22 mouse cellular contexts compared by ENCODE assay signal in genomic region chr17:82504291-82504690, GRCm38 (mm10).
DNase-seq lines count a peak whose midpoint lies in the region; ATAC-seq and TF ChIP-seq lines count a peak whose summit lies in the region.
"Had no signal": no experiment of that assay in that cellular context is flagged by ENCODE, and none has a peak within 500 bp of the region (broad histone marks: within the 10 kb centered on the region; RNA-seq: fewer than 3 reads in every experiment).

No protein-coding gene starts in this region.

- in situ Hi-C loops in CH12.LX (cut with MboI; ENCODE audit: low pct_ligation_motif_present, low pct_unique_long_range_greater_than_20kb, low sequenced_read_pairs): no loop called here

- no peak for TF ChIP-seq CTCF in CH12.LX (conservative IDR thresholded peaks at IDR 0.05 in 1 of 2, IDR thresholded peaks at IDR 0.05 in 1 of 2; ENCODE audit: low read depth in 2 of 2, low read length in 2 of 2)
- no peak for TF ChIP-seq CTCF in MEL (IDR thresholded peaks at IDR 0.05 in 2 of 3, conservative IDR thresholded peaks at IDR 0.05 in 1 of 3; ENCODE audit: control insufficient read depth in 1 of 3, insufficient read depth in 1 of 3, low read depth in 2 of 3, low read length in 3 of 3, poor library complexity in 1 of 3, severe bottlenecking in 1 of 3)
- no peak for TF ChIP-seq CTCF in hindbrain, postnatal 0 days (IDR thresholded peaks at IDR 0.05; ENCODE audit: low read depth)

- H3K9me3 ChIP-seq in CH12.LX (replicated peaks; ENCODE audit: low read length): peaks cover 8% of the 10 kb centered on the region
- no peaks in the 10 kb centered on the region for H3K9me3 ChIP-seq in MEL (replicated peaks; ENCODE audit: insufficient read depth, low read length)
- no peaks in the 10 kb centered on the region for H3K9me3 ChIP-seq in hindbrain, postnatal 0 days (ENCODE audit: low read length)
- H3K9me3 ChIP-seq: embryonic facial prominence, embryonic 13.5 days; forebrain, embryonic 12.5 days; heart, embryonic 15.5 days; hindbrain, embryonic 10.5 days had no signal

- H3K9ac ChIP-seq in CH12.LX (ENCODE audit: insufficient read depth, low read depth) (no peak overlapping the region), MEL (ENCODE audit: control insufficient read depth, low read depth, low read length, poor library complexity, severe bottlenecking) (no peak overlapping the region)
- no peak overlapping the region for H3K9ac ChIP-seq in hindbrain, postnatal 0 days (replicated peaks; ENCODE audit: low read length)
- H3K9ac ChIP-seq: embryonic facial prominence, embryonic 13.5 days; forebrain, embryonic 12.5 days; heart, embryonic 15.5 days; hindbrain, embryonic 14.5 days had no signal

- WGBS in hindbrain, postnatal 0 days: 89% methylated on average over 3 of the region's 3 CpGs

- dilution Hi-C loops in CH12.LX (cut with MboI; ENCODE audit: extremely low pct_ligation_motif_present, extremely low pct_unique_long_range_greater_than_20kb, low sequenced_read_pairs): no loop called here

- H3K4me1 ChIP-seq in CH12.LX (ENCODE audit: control insufficient read depth in 1 of 2, insufficient read depth in 2 of 2) (no peaks in the 10 kb centered on the region), MEL (ENCODE audit: control insufficient read depth in 1 of 2, insufficient read depth in 2 of 2, low read length in 2 of 2) (no peaks in the 10 kb centered on the region; a peak in 1 of 4 replicates)
- no peaks in the 10 kb centered on the region for H3K4me1 ChIP-seq in hindbrain, postnatal 0 days (ENCODE audit: insufficient read depth, low read length)
- H3K4me1 ChIP-seq: embryonic facial prominence, embryonic 13.5 days; forebrain, embryonic 12.5 days; heart, embryonic 15.5 days; hindbrain, embryonic 10.5 days had no signal

- H3K36me3 ChIP-seq in CH12.LX (replicated peaks in 1 of 2; ENCODE audit: control insufficient read depth in 1 of 2, insufficient read depth in 1 of 2, low read length in 1 of 2) (no peaks in the 10 kb centered on the region), MEL (ENCODE audit: control insufficient read depth in 1 of 2, insufficient read depth in 2 of 2, low read length in 2 of 2) (no peaks in the 10 kb centered on the region)
- H3K36me3 ChIP-seq in hindbrain, postnatal 0 days (ENCODE audit: insufficient read depth, low read length): no peaks in the 10 kb centered on the region
- H3K36me3 ChIP-seq: embryonic facial prominence, embryonic 13.5 days; forebrain, embryonic 12.5 days; heart, embryonic 15.5 days; hindbrain, embryonic 10.5 days had no signal

- no peaks in the 10 kb centered on the region for H3K79me2 ChIP-seq in CH12.LX (replicated peaks; ENCODE audit: control insufficient read depth, extremely low read depth, insufficient read depth, poor library complexity, severe bottlenecking)
- no peaks in the 10 kb centered on the region for H3K79me2 ChIP-seq in MEL (ENCODE audit: control insufficient read depth, insufficient read depth, low read length, poor library complexity)

- ATAC-seq in hindbrain, postnatal 0 days: no peak
- ATAC-seq: forebrain, embryonic 16.5 days; intestine, embryonic 16.5 days had no signal

- TF ChIP-seq EP300 in CH12.LX (IDR thresholded peaks at IDR 0.05; ENCODE audit: low read length): no peak
- TF ChIP-seq EP300 in MEL (IDR thresholded peaks at IDR 0.05; ENCODE audit: low read depth in 1 of 2, low read length in 2 of 2): no peak

- DNase-seq in CH12.LX (ENCODE audit: extremely low read depth): peak; percentile 0
- peak; percentile 49 for DNase-seq in MEL (ENCODE audit: low read depth, low spot score)
- peak; percentile 40 for DNase-seq in adrenal gland, adult 8-10 months
- DNase-seq in adrenal gland, postnatal 36 days: peak; percentile 27 to 39
- no peak for DNase-seq in layer of hippocampus, adult 9-10 months (ENCODE audit: low spot score)
- DNase-seq in right cerebral cortex, adult 2 months (ENCODE audit: low spot score in 2 of 2): no peak
- DNase-seq in hindbrain, postnatal 0 days (ENCODE audit: low spot score): no peak
- DNase-seq: cerebellum, adult 11-12 months; cerebellum, adult 9-10 months; cerebellum, postnatal 25 days; gastrocnemius, postnatal 10 days; heart, adult 2 months; heart, postnatal 14 days; kidney, adult 2 months had no signal

- H3K27me3 ChIP-seq in CH12.LX (replicated peaks) (no peaks in the 10 kb centered on the region), MEL (ENCODE audit: control insufficient read depth in 1 of 2, insufficient read depth in 2 of 2, low read length in 2 of 2) (no peaks in the 10 kb centered on the region)
- no peaks in the 10 kb centered on the region for H3K27me3 ChIP-seq in hindbrain, postnatal 0 days (ENCODE audit: insufficient read depth, low read length)
- H3K27me3 ChIP-seq: embryonic facial prominence, embryonic 13.5 days; forebrain, embryonic 12.5 days; heart, embryonic 15.5 days had no signal

- TF ChIP-seq RAD21 in CH12.LX (IDR thresholded peaks at IDR 0.05; ENCODE audit: low read depth, low read length) (no peak), MEL (IDR thresholded peaks at IDR 0.05; ENCODE audit: low read depth, low read length) (no peak)

- H3K4me3 ChIP-seq in CH12.LX (replicated peaks in 1 of 3; ENCODE audit: low read depth in 2 of 3, low read length in 2 of 3, poor library complexity in 1 of 3): no peak overlapping the region
- no peak overlapping the region for H3K4me3 ChIP-seq in MEL (ENCODE audit: control insufficient read depth in 1 of 2, insufficient read depth in 1 of 2, low read depth in 2 of 2, low read length in 2 of 2)
- no peak overlapping the region for H3K4me3 ChIP-seq in hindbrain, postnatal 0 days (ENCODE audit: low read length)
- H3K4me3 ChIP-seq: embryonic facial prominence, embryonic 13.5 days; forebrain, embryonic 12.5 days; heart, adult 2 months; heart, embryonic 15.5 days; hindbrain, embryonic 10.5 days had no signal

- H3K27ac ChIP-seq in CH12.LX (ENCODE audit: insufficient read depth, low read depth): no peak overlapping the region
- H3K27ac ChIP-seq in MEL (ENCODE audit: control insufficient read depth, low read depth, low read length): no peak overlapping the region
- no peak overlapping the region for H3K27ac ChIP-seq in hindbrain, postnatal 0 days
- H3K27ac ChIP-seq: embryonic facial prominence, embryonic 13.5 days; forebrain, embryonic 12.5 days; heart, adult 2 months; heart, embryonic 15.5 days; hindbrain, embryonic 10.5 days; hindbrain, embryonic 14.5 days had no signal

- TF ChIP-seq POLR2A in CH12.LX (IDR thresholded peaks at IDR 0.05; ENCODE audit: low read depth, low read length) (no peak), MEL (IDR thresholded peaks at IDR 0.05; ENCODE audit: control insufficient read depth in 1 of 2, insufficient read depth in 1 of 2, low read depth in 1 of 2, low read length in 2 of 2, poor library complexity in 1 of 2) (no peak)

- no peak overlapping the region for H3K4me2 ChIP-seq in CH12.LX (ENCODE audit: insufficient read depth, low read depth, poor library complexity, severe bottlenecking)
- H3K4me2 ChIP-seq in hindbrain, postnatal 0 days (ENCODE audit: low read depth, low read length): no peak overlapping the region
- H3K4me2 ChIP-seq: embryonic facial prominence, embryonic 13.5 days; forebrain, embryonic 12.5 days; heart, embryonic 11.5 days; heart, embryonic 15.5 days; hindbrain, embryonic 14.5 days had no signal

TF ChIP-seq in CH12.LX, 34 proteins besides CTCF, POLR2A, EP300 and RAD21:
- TF ChIP-seq POLR2AphosphoS2 (IDR thresholded peaks at IDR 0.05; ENCODE audit: low read depth, low read length): no peak
- TF ChIP-seq RCOR1 (conservative IDR thresholded peaks at IDR 0.05; ENCODE audit: low read depth, low read length): no peak
- TF ChIP-seq SIN3A (IDR thresholded peaks at IDR 0.05; ENCODE audit: low read length): no peak
- no peak for TF ChIP-seq PAX5 (IDR thresholded peaks at IDR 0.05; ENCODE audit: low read length)
- TF ChIP-seq USF1 (IDR thresholded peaks at IDR 0.05; ENCODE audit: low read depth, low read length): no peak
- no peak for TF ChIP-seq MAFK (IDR thresholded peaks at IDR 0.05; ENCODE audit: insufficient replicate concordance, low read length)
- TF ChIP-seq NRF1 (IDR thresholded peaks at IDR 0.05; ENCODE audit: low read depth, low read length): no peak
- TF ChIP-seq CHD2 (IDR thresholded peaks at IDR 0.05; ENCODE audit: low read length): no peak
- TF ChIP-seq MEF2A (IDR thresholded peaks at IDR 0.05; ENCODE audit: borderline replicate concordance, low read depth, low read length): no peak
- no peak for TF ChIP-seq ZC3H11A (IDR thresholded peaks at IDR 0.05; ENCODE audit: low read depth, low read length)
- no peak for TF ChIP-seq BHLHE40 (IDR thresholded peaks at IDR 0.05; ENCODE audit: low read depth, low read length)
TF ChIP-seq in CH12.LX: peak in this region for 0.

TF ChIP-seq in MEL, 35 proteins besides CTCF, POLR2A, EP300 and RAD21:
- TF ChIP-seq CHD2 (IDR thresholded peaks at IDR 0.05; ENCODE audit: low read length) (peak; percentile 30; the same call in 1 of the 2 replicates), TCF12 (IDR thresholded peaks at IDR 0.05; ENCODE audit: low read depth, low read length) (no peak)

Comparison
In these comparisons a context has a peak if more than half of its experiments do, and no peak if none do; other contexts are left out.
1. DNase-seq: peak in CH12.LX (single experiment), MEL (single experiment), adrenal gland, adult 8-10 months (single experiment) and adrenal gland, postnatal 36 days (2 of 2); none in layer of hippocampus, adult 9-10 months (single experiment), right cerebral cortex, adult 2 months (0 of 2) and hindbrain, postnatal 0 days (single experiment).
2. Of the 35 proteins assayed by ChIP-seq in both MEL and CH12.LX: peak only in MEL: CHD2; only in CH12.LX: none; in both: none; in neither: 34.